Mouse (Mus musculus) myocyte (in vitro differentiated cells): ENCODE results near the gene Ttll6.

Experiments
- CEBPB ChIP-seq: IDR thresholded peaks from 2 replicates; pipeline ENCODE4 v1.6.1; 2011; ENCODE audit warnings: mild to moderate bottlenecking, moderate library complexity; ENCODE audit not compliant: poor library complexity, insufficient read depth, severe bottlenecking
- E2F4 ChIP-seq: IDR thresholded peaks from one replicate; pipeline ENCODE4 v1.6.1; 2011; ENCODE audit warnings: mild to moderate bottlenecking, control low read depth, moderate library complexity; ENCODE audit not compliant: insufficient read depth
- MAX ChIP-seq: IDR thresholded peaks from one replicate; pipeline ENCODE4 v1.6.1; 2011; ENCODE audit warnings: low read depth, mild to moderate bottlenecking, control low read depth
- MYOD1 ChIP-seq, 3 experiments: IDR thresholded peaks; one replicate each; pipeline ENCODE4 v1.6.1; 2011; ENCODE audit warnings: control low read depth in 2 of 3, low read depth in 2 of 3, mild to moderate bottlenecking in 2 of 3, moderate library complexity in 1 of 3; ENCODE audit not compliant: insufficient read length in 2 of 3, control insufficient read depth in 1 of 3
- MYOG ChIP-seq, 3 experiments: IDR thresholded peaks; one replicate each; pipeline ENCODE4 v1.6.1; 2011; ENCODE audit warnings: control low read depth in 2 of 3, low read depth in 2 of 3, mild to moderate bottlenecking in 2 of 3; ENCODE audit not compliant: insufficient read length in 2 of 3, control insufficient read depth in 1 of 3, insufficient read depth in 1 of 3
- POLR2A ChIP-seq: IDR thresholded peaks from one replicate; pipeline ENCODE4 v1.6.1; 2011; ENCODE audit warnings: low read depth, mild to moderate bottlenecking, control low read depth, moderate library complexity; ENCODE audit not compliant: insufficient read length
- POLR2AphosphoS2 ChIP-seq: IDR thresholded peaks from one replicate; pipeline ENCODE4 v1.6.1; 2011; ENCODE audit warnings: low read depth, control low read depth; ENCODE audit not compliant: insufficient read length
- REST ChIP-seq: IDR thresholded peaks from one replicate; pipeline ENCODE4 v1.6.1; 2011; ENCODE audit warnings: mild to moderate bottlenecking, control low read depth, moderate library complexity; ENCODE audit not compliant: insufficient read depth, insufficient read length
- USF1 ChIP-seq: IDR thresholded peaks from one replicate; pipeline ENCODE4 v1.6.1; 2011; ENCODE audit warnings: low read depth, mild to moderate bottlenecking, control low read depth, moderate library complexity

DNA sequence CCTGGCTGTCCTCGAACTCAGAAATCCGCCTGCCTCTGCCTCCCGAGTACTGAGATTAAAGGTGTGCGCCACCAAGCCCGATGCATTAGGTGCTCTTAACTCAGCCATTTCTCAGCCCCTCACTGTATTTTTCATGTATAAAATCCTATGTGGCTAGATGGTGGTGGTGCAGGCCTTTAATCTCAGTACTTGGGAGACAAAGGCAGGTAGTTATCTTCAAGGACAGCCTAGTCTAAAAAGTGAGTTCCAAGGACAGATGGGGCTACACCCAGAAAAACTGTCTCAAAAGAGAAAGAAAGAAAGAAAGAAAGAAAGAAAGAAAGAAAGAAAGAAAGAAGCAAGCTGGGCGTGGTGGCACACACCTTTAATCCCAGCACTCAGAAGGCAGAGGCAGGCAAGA is 18.2 kb upstream of the Ttll6 start:
- no peak for TF ChIP-seq MYOG (IDR thresholded peaks at IDR 0.05; ENCODE audit: control insufficient read depth in 1 of 3, insufficient read depth in 1 of 3, insufficient read length in 2 of 3, low read depth in 2 of 3)
- no peak for TF ChIP-seq POLR2A
- no peak for TF ChIP-seq USF1
- TF ChIP-seq MYOD1 (IDR thresholded peaks at IDR 0.05; ENCODE audit: control insufficient read depth in 1 of 3, insufficient read length in 2 of 3, low read depth in 2 of 3): no peak
- TF ChIP-seq E2F4: no peak
- no peak for TF ChIP-seq POLR2AphosphoS2
- no peak for TF ChIP-seq REST
- TF ChIP-seq MAX: no peak
- TF ChIP-seq CEBPB: no peak
